Mouse (Mus musculus) brain, embryonic 14.5 days (tissue): ENCODE measurements around the gene Ppfibp1. TPM values are rescaled to one million over a fixed set of nuclear protein-coding genes. Genes with fewer than 3 reads are reported as not detected.

Experiments used
- DNase-seq: peaks from one replicate; pipeline ENCODE4 v3.0.0-alpha.2; 2011; ENCODE audit warnings: low read depth
- CTCF ChIP-seq: fragments of 200-500 bp; IDR thresholded peaks from 2 replicates; pipeline ENCODE4 v1.5.1; 2012; ENCODE audit warnings: inconsistent platforms, mild to moderate bottlenecking, moderate library complexity, borderline replicate concordance; ENCODE audit not compliant: insufficient read depth, insufficient read length; ENCODE audit errors: extremely low read depth
- POLR2A ChIP-seq: fragments of 200-500 bp; IDR thresholded peaks from 2 replicates; pipeline ENCODE4 v1.6.1; 2012; ENCODE audit warnings: mild to moderate bottlenecking, inconsistent platforms, borderline replicate concordance; ENCODE audit not compliant: poor library complexity, insufficient read depth, insufficient read length, severe bottlenecking; ENCODE audit errors: extremely low read depth
- polyA plus RNA-seq: library from polyadenylated mRNA; depleted of rRNA; stranded (reverse); fragments of >200 nt; gene quantifications from 2 replicates; pipeline ENCODE4 v1.2.3, GENCODE M21; 2012; rRNA removed

Ppfibp1 gene
- 10.1 and 15.1 TPM in 2 replicates for polyA plus RNA-seq

DNA sequence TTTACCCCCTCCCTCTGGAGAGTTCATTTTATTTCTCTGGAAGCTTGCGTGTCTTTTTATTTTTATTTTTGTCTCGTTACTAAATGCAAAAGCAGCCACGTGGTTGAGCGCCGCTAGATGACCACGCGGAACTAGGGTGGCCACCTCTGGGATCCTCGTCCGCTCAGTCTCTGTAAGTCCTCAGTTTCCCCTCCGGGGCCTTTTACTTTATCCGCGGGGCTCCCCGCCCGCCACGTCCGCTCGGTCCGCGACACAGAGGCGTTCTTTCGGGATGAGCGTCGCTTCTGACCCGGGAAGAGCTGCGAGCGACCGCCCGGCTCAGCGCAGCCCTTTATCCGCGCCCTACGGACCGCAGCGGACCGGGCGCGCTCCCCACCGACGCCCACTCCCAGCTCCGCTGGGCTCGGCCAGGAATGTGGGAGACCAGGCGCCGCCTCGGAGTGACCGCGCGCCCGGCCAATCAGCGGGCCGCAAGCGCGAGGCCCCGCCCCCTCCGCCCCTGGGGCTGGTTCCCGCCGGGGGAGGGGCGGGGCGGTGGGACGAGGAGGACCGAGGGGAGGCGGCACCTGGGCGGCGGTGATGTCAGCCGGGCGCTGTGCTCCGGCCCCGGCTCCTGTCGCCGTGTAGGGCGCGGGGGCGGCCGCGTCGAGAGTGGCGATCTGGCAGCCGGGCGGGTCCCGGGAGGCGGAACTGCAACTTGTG is at the start of gene Ppfibp1:
Gene Ppfibp1, plus strand, starts transcription at position 530 of the 702 bp plus-strand sequence.
- no peak for TF ChIP-seq CTCF
- peak; percentile 76; the same call in 1 of the 2 replicates for TF ChIP-seq POLR2A
- DNase-seq: peak; percentile 95

DNA sequence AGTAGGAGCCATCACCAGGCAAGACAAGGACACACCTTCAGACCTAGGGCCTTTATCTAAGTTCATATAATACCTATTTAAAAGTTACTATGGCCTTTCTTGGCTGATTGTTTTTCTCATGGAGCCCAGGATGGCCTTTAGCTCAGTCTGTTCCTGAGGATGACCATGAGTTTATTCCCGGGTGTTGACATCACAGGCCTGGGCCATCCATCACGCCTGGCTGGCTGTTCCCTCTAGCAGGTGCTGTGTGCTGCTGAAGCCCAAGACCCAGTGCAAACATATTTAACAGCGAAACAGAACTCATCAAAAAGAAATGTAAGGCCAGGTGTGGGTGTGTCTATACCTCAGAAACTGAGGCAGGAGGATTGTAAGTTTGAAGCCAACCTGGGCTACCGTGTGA is 49.4 kb upstream of the Ppfibp1 start:
- no peak for TF ChIP-seq POLR2A
- TF ChIP-seq CTCF: no peak
- DNase-seq: no peak

DNA sequence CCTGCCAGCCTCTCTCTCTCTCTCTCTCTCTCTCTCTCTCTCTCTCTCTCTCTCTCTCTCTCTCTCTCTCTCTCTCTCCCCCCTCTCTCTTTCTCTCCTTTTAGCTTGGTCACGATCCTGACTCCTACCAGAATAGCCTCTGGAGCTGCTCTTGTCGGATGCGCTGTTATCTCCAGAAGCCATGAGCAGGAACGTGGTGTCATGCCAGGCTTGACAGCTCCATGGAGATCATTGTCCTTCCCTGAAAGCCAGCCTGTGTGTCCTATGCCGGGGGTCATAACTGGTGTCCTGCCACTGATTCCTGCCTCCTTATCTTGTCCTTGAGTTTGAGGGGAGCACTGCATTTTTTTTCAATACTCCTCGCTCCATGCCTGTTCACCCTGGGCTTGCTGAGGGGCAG is 43.4 kb upstream of the Ppfibp1 start:
- TF ChIP-seq POLR2A (no peak), CTCF (no peak)
- DNase-seq: no peak

DNA sequence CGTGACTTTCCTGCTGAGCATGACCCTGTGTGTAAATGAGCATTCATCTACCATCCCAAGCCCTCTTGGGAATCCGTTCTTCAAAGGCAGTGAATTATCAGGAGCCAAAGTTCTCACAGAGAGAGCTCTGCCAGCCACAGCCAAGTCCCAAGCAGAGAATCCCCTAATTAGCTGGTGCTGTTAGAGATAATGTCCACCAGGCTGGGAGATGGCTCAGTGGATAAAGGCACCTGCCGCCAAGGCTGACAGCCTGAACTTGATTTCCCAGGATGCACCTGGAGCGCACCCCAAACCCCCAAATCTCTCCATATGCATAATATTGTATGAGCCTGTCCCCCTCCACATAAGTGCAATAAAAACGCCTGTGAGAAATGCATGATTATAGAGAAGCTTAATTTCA is 42.9 kb upstream of the Ppfibp1 start:
- peak; percentile 10 for DNase-seq
- TF ChIP-seq POLR2A: no peak
- TF ChIP-seq CTCF: no peak

DNA sequence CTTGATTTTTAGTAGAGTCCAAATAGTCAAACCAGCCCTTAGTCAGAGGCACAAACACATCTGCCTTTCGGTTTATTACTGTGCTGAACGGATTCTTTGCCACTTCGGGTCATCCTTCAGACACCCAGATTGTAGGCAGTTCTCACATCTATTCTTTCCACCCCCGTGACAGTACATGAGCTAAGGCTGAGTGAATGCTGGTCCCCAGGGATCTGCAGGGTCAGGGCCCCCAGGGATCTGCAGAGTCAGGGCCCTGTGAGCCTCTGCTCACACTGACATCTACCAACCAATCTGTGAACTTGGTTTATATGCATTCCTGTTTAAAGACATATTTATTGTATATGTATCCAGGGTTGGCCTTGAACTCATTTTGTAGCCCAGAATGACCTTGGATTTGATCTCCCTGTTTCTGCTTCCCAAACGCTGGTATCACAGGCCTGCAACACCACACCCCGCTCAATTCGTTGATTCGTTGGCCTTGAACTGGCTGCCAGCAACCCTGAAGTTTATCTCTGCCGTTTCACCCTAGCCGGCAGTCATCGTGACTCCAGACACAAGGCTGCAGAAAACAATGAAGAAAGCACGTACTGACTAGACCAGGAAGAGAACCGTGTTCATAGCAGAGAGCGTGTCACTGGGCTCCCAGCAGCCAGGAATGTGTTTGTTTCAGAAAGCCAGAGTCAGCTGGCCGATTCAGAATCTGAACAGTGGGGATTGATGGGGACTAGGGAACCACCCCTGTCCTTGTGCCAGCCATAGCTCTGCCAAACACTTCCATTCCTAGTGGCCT is 42.1 kb upstream of the Ppfibp1 start:
- DNase-seq: peak; percentile 18

DNA sequence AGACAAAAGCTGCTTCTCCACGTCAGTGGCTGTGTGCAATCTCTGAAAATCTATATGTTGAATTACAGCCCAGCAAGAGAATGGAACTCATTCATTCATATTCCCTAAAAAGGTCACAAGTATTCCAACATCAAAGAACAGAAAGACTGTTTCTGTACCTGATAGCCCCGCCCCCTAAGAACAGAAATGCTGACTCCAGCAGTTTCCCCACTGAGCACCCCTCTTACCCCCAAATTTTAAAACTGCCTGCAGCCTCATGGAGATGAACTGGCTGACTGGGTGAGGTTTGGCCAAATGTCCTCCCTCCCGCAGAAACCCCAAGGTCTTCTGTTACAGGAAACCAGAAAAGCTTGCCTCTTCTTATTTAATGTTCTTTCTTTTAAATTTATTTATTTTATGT is 40.9 kb upstream of the Ppfibp1 start:
- DNase-seq: no peak
- no peak for TF ChIP-seq POLR2A

More for the DNA sequence above, 42.1 kb upstream of the Ppfibp1 start:
- TF ChIP-seq POLR2A (no peak), CTCF (no peak)

DNA sequence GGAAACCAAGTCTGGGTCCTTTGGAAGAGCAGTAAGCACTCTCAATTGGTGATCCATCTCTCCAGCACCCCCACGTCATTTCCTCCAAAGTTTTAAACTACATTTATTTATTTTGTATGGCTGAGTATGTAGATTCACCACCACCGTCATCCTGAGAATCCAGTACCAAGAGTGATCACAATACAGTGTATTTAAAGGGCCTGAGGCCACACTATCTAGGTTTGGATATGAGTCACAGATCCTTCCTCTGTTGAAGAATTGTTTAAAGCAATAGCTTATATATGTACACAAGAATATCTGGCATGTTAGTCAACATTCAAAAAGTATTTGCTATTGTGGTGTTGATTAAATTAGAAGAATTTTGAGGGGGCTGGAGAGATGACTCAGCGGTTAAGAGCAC is 40.0 kb upstream of the Ppfibp1 start:
- TF ChIP-seq CTCF: no peak

DNA sequence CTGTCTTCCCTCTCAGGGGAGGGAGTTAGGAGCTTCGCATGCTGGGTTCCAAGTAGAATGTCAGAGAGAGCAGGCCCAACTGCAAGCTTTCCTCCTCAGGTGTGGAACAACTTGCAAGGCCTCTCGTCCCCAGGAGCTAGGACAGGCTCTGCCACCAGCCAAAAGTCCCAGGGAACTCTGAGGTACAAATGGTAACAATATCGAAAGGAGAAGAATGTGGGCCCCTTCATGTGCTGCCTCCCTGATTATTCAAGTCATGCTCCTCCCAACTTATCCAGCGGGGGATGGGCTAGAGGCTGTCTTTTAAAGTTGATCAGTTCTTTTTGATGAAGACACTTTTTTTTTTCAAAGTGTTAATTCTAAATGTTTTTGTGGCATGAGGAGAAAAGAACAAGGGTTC is 38.2 kb upstream of the Ppfibp1 start, which contains the start of gene Smco2:
Gene Smco2, plus strand, starts transcription at position 55 of the 400 bp plus-strand sequence.
- DNase-seq: no peak
- TF ChIP-seq CTCF (no peak), POLR2A (no peak)

More for the DNA sequence above, 40.0 kb upstream of the Ppfibp1 start:
- DNase-seq: no peak

DNA sequence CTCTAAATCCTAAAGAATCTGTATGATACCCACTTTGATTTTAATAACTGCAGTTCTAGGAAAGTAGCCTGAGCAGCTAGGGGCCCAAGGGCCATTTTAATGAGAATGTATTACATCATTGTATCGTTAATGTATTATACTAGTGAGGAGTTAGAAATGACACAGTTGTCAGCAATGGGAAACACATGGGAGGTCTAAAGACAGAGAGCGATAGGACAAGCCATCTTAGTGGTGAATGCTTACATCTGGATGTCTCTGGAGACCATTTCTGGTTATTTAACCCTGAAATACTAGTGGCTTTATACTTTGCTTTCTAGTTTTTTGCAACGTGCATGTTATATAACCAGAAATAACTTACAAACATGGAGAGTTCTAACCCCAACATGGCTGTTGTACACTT is 36.4 kb upstream of the Ppfibp1 start:
- no peak for DNase-seq
- TF ChIP-seq POLR2A (no peak), CTCF (no peak)

DNA sequence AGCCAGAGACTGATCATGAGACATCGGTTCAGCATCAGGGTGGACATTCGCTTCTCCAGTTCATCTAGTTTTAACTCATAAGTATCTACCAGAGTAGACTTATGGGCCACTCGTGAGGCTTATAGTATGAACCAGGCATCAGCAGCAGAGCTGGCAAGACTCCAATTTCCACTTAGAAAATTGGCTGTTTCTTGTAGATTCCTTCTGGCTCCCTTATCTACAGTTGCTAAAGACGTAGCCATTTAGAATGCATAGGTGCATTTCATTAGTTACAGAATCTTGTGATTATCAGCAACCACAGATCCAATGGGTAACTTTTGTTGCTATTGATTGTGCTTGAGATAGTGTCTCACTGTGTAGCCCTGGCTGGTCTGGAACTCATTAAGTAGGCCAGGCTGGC is 35.5 kb upstream of the Ppfibp1 start:
- TF ChIP-seq POLR2A (no peak), CTCF (no peak)
- peak; percentile 61 for DNase-seq

DNA sequence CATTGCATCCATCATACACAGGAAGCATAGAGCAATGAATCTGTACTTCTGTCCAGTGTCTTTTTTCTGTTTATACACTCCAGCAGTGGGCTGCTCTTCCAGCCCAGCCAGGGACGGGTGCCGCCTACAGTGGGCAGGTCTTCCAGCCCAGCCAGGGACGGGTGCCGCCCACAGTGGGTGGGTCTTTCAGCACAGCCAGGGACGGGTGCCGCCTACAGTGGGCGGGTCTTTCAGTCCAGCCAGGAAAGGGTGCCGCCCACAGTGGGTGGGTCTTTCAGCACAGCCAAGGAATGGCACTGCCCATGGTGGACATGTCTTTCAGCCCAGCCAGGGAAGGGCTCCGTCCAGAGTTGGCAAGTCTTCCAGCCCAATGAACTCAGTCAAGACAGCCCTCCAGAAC is 33.1 kb upstream of the Ppfibp1 start:
- no peak for DNase-seq
- TF ChIP-seq POLR2A: no peak
- TF ChIP-seq CTCF: no peak

DNA sequence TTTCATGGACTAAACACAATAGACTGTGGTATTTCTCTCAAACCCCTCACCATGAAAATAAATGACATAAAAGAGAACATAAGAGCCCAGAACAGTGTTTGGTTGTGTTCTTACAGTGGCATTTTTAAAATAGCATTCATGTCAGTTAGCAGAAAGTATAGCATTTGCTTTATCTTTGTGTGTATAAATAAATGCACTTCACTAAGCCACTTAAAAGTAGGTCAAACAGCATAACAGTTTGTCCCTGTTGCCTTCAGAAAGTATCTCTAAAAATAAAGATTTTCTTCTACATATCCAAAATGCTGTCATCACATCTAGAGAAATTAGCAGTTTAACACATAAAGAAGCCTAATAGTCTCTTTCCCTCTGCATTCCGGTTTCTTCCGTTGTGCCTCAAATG is 30.9 kb upstream of the Ppfibp1 start:
- no peak for DNase-seq
- TF ChIP-seq CTCF: no peak
- TF ChIP-seq POLR2A: no peak
